ENCODE assay signal across 1 mouse cellular context in the genomic region with DNA sequence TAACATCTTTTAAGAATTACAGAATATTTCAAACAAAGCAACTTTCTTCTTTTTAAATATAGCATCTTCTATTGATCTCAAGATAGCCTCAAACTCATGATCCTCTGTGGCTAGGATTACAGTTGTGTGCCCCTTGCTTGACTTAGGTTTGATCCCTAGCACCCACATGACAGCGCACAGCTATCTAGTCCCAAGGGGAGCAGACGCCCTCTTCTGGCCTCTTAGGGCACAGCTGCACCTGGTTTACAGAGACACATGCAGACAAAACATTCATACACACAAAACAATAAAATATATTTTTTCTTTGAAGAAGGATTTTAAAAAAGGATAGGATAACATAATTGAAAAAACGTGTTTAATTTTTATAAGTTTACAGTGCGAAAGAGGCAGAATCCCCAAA.
A peak's percentile ranks its signal among the peaks of the same experiment; 100 is the strongest.
TF ChIP-seq lines count a peak whose summit lies in the region.

No protein-coding gene starts in this region.

TF ChIP-seq in MEL, 35 proteins besides CTCF, POLR2A, EP300 and RAD21:
- TF ChIP-seq TAL1 (IDR thresholded peaks at IDR 0.05; ENCODE audit: low read length) (no peak), SMC3 (IDR thresholded peaks at IDR 0.05; ENCODE audit: low read depth, low read length) (peak; percentile 39), JUND (IDR thresholded peaks at IDR 0.05; ENCODE audit: low read depth, low read length) (no peak)
